Mouse (Mus musculus): Measurements from ENCODE around the gene She.

DNA sequence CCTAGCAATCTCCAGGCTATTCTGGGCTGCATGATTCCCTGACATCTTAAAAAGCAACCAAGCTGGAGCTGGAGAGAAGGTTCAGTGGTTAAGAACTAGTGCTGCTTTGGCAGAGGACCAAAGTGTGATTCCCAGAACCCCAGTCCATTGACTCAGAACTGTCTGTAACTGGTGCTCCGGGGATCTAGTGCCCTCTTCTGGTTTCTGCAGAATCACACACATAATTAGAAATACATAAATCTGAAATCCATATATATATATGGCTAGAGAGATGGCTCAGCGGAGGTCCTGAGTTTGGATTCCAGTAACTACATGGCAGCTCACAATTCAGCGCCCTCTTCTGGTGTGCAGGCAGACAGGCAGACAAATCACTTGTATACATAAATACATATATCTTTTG is 16.0 kb downstream of the She start:
- TF ChIP-seq EP300 (IDR thresholded peaks at IDR 0.05; ENCODE audit: insufficient read depth, low read depth, low read length) (no peak), CTCF (IDR thresholded peaks at IDR 0.05; ENCODE audit: low read depth, low read length) (no peak)
